Mouse (Mus musculus) thymus, adult 2 months (tissue): ENCODE data around the gene Adnp.

Source experiments
- CTCF ChIP-seq: fragments of 200-500 bp; IDR thresholded peaks from 2 replicates; pipeline ENCODE4 v1.5.1; 2012; ENCODE audit warnings: mild to moderate bottlenecking, control low read depth, low read length, moderate library complexity, borderline replicate concordance; ENCODE audit not compliant: control insufficient read depth, poor library complexity, insufficient read depth; ENCODE audit errors: extremely low read depth
- POLR2A ChIP-seq: fragments of 200-500 bp; IDR thresholded peaks from 2 replicates; pipeline ENCODE4 v1.6.1; 2012; ENCODE audit warnings: mild to moderate bottlenecking, low read length, control low read depth, moderate library complexity; ENCODE audit not compliant: control insufficient read depth, poor library complexity, insufficient read depth; ENCODE audit errors: extremely low read depth

DNA sequence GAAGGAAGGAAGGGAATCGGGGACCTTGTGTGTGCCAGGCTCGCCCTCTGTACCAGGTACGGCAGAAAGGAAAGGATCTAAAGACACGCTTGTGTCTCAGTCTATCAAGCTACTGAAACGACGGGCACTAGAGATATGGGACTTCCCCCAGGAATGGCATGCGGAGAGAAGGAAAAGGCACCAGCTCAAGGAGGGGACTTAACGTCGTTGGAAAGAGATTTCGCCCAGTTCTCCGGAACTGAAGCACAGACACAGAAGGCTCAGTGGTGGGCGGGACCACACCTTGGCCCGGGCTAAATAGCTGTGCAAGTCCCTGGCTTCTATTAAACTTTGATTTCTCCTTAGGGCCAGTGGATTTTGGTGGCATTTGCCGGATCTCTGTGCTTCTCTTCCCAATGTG is 44.9 kb downstream of the Adnp start:
- TF ChIP-seq POLR2A (no peak), CTCF (no peak)
